Mouse (Mus musculus) liver, embryonic 14.5 days (tissue): Measurements from ENCODE around the gene Pklr. TPM values are rescaled to one million over a fixed set of nuclear protein-coding genes. Genes with fewer than 3 reads are reported as not detected.

ENCODE experiments used
- ATAC-seq: fragments of 200-750 bp; cut with Nextera tagmentation; 2 replicates; pipeline ENCODE4 v1.8.0; 2017; ENCODE audit warnings: moderate number of reproducible peaks, mild to moderate bottlenecking, moderate library complexity; ENCODE audit not compliant: insufficient read depth
- DNase-seq, 3 experiments: peaks; one replicate each; pipeline ENCODE4 v3.0.0-alpha.2; 2012 to 2013; ENCODE audit warnings: low read depth in 3 of 3, low spot score in 3 of 3
- H3K27ac ChIP-seq: fragments of 300-500 bp; sonication (generic); 2 replicates; pipeline ENCODE4 v1.5.1; 2014; ENCODE audit warnings: moderate library complexity, mild to moderate bottlenecking, control low read depth, inconsistent platforms
- H3K27me3 ChIP-seq: fragments of 300-500 bp; sonication (generic); 2 replicates; pipeline ENCODE4 v1.6.1; 2014; ENCODE audit warnings: mild to moderate bottlenecking, low read length, moderate library complexity; ENCODE audit not compliant: control insufficient read depth, insufficient read depth
- H3K36me3 ChIP-seq: fragments of 300-500 bp; sonication (generic); replicated peaks from 2 replicates; pipeline ENCODE4 v1.6.1; 2014; ENCODE audit warnings: low read depth; ENCODE audit not compliant: control insufficient read depth, insufficient read depth
- H3K4me1 ChIP-seq, 2 experiments: fragments of 200-500 bp in 1 of 2; fragments of 300-500 bp in 1 of 2; sonication (generic) in 1 of 2; replicated peaks; 2 replicates each; pipeline ENCODE4 v1.6.1; 2012 to 2014; ENCODE audit warnings: antibody characterized with exemption in 1 of 2, inconsistent platforms in 1 of 2, low read length in 1 of 2; ENCODE audit not compliant: control insufficient read depth in 2 of 2, insufficient read depth in 2 of 2
- H3K4me2 ChIP-seq: fragments of 300-500 bp; sonication (generic); 2 replicates; pipeline ENCODE4 v1.6.1; 2014; ENCODE audit warnings: low read depth, mild to moderate bottlenecking, control low read depth, moderate library complexity
- H3K4me3 ChIP-seq, 2 experiments: fragments of 200-500 bp in 1 of 2; fragments of 300-500 bp in 1 of 2; sonication (generic) in 1 of 2; 2 replicates each; pipeline ENCODE4 v1.5.1; 2012 to 2014; ENCODE audit warnings: low read depth in 2 of 2, low read length in 2 of 2, mild to moderate bottlenecking in 2 of 2, control low read depth in 1 of 2, inconsistent platforms in 1 of 2, moderate library complexity in 1 of 2; ENCODE audit not compliant: insufficient read depth in 1 of 2
- H3K9ac ChIP-seq: fragments of 300-500 bp; sonication (generic); replicated peaks from 2 replicates; pipeline ENCODE4 v1.6.1; 2014; ENCODE audit warnings: mild to moderate bottlenecking, control low read depth, moderate library complexity
- H3K9me3 ChIP-seq: fragments of 300-500 bp; sonication (generic); 2 replicates; pipeline ENCODE4 v1.6.1; 2016; ENCODE audit warnings: low read length, mixed read lengths; ENCODE audit not compliant: control insufficient read depth
- CTCF ChIP-seq: IDR thresholded peaks from 2 replicates; pipeline ENCODE4 v1.5.1; 2016; ENCODE audit warnings: antibody characterized with exemption, low read depth, control low read depth
- EP300 ChIP-seq: IDR thresholded peaks from 2 replicates; pipeline ENCODE4 v1.6.1; 2016; ENCODE audit warnings: antibody characterized with exemption, low read depth
- WGBS: fragments of 180-500 bp; shearing (Covaris S2); extraction: QIAGEN DNeasy Blood & Tissue Kit; methylation state at CpG from one replicate; pipeline ENCODE4 v1.1.7; 2014; ENCODE audit not compliant: insufficient replicate concordance; 5-methylcytosine and 5-hydroxymethylcytosine counted together
- polyA plus RNA-seq, 2 experiments: library from polyadenylated mRNA; depleted of rRNA in 1 of 2; stranded (reverse) in 1 of 2; unstranded in 1 of 2; fragments of >200 nt; fragmentation: Nextera tagmentation in 1 of 2; extraction: Ambion mirVana in 1 of 2; gene quantifications; 2 replicates each; pipeline versions ENCODE4 v1.2.1 to v1.2.3; 2012 to 2014

Pklr gene
- polyA plus RNA-seq, 2 experiments: 79.8 to 143 TPM

GRCm38 (mm10) chr3:89129908-89130307 lies 6.0 kb upstream of the Pklr start:
- Histone ChIP-seq H3K27ac (no peak overlapping the region), H3K9me3 (no peaks in the 10 kb centered on the region), H3K4me1 (peaks cover 42 to 49% of the 10 kb centered on the region in 2 experiments), H3K4me2 (no peak overlapping the region), H3K36me3 (no peaks in the 10 kb centered on the region), H3K9ac (no peak overlapping the region), H3K4me3 (no peak overlapping the region), H3K27me3 (no peaks in the 10 kb centered on the region)
- DNase-seq (no peak), ATAC-seq (no peak)
- 73% methylated on average over 3 of the region's 3 CpGs for WGBS
- TF ChIP-seq EP300 (no peak), CTCF (no peak)

GRCm38 (mm10) chr3:89131816-89132215 lies 4.1 kb upstream of the Pklr start:
- WGBS: 24% methylated on average over 4 of the region's 4 CpGs
- no peaks in the 10 kb centered on the region for H3K36me3 ChIP-seq
- no peak for DNase-seq
- no peaks in the 10 kb centered on the region for H3K9me3 ChIP-seq
- H3K27me3 ChIP-seq: no peaks in the 10 kb centered on the region
- no peak for ATAC-seq
- TF ChIP-seq EP300 (no peak), CTCF (no peak)
- peak overlapping the region; percentile 87 for H3K27ac ChIP-seq
- H3K4me1 ChIP-seq: peaks cover 47 to 60% of the 10 kb centered on the region in 2 experiments
- H3K4me2 ChIP-seq: peak overlapping the region; percentile 68
- H3K9ac ChIP-seq: peak overlapping the region; percentile 64
- peak overlapping the region; percentile 43 to 48 for H3K4me3 ChIP-seq

- peak; percentile 93 for TF ChIP-seq CTCF
- peak; percentile 92 for TF ChIP-seq EP300
- H3K9me3 ChIP-seq: no peaks in the 10 kb centered on the region
- H3K27me3 ChIP-seq: no peaks in the 10 kb centered on the region
- peaks cover 47 to 58% of the 10 kb centered on the region in 2 experiments for H3K4me1 ChIP-seq
- peaks cover 3% of the 10 kb centered on the region for H3K36me3 ChIP-seq
- peak overlapping the region; percentile 64 for H3K9ac ChIP-seq
- H3K4me2 ChIP-seq: peak overlapping the region; percentile 68
- peak; percentile 89 for ATAC-seq
- peak overlapping the region; percentile 87 for H3K27ac ChIP-seq
- WGBS: 4% methylated on average over 30 of the region's 30 CpGs
- peak; percentile 89 to 93 (median 89) for DNase-seq
- H3K4me3 ChIP-seq: peak overlapping the region; percentile 48 to 57
Measured at GRCm38 (mm10) chr3:89132285-89133062, 3.5 kb upstream of the Pklr start.

GRCm38 (mm10) chr3:89133063-89133450 lies 2.9 kb upstream of the Pklr start:
- ATAC-seq (no peak), DNase-seq (no peak)
- Histone ChIP-seq H3K27ac (peak overlapping the region; percentile 87), H3K9ac (peak overlapping the region; percentile 64), H3K9me3 (no peaks in the 10 kb centered on the region), H3K4me3 (peak overlapping the region; percentile 48 to 57; a peak in 3 of 4 replicates), H3K4me2 (peak overlapping the region; percentile 68), H3K36me3 (peaks cover 9% of the 10 kb centered on the region), H3K4me1 (peaks cover 47 to 54% of the 10 kb centered on the region in 2 experiments), H3K27me3 (no peaks in the 10 kb centered on the region)
- TF ChIP-seq CTCF: no peak
- WGBS: 26% methylated on average over 7 of the region's 7 CpGs

GRCm38 (mm10) chr3:89133752-89134151 lies 2.2 kb upstream of the Pklr start:
- ATAC-seq (peak; percentile 4; the same call in 1 of the 2 replicates), DNase-seq (no peak)
- Histone ChIP-seq H3K27ac (peak overlapping the region; percentile 87), H3K4me1 (peaks cover 43 to 52% of the 10 kb centered on the region in 2 experiments), H3K9ac (peak overlapping the region; percentile 64), H3K4me2 (peak overlapping the region; percentile 68), H3K9me3 (no peaks in the 10 kb centered on the region), H3K36me3 (peaks cover 14% of the 10 kb centered on the region), H3K27me3 (no peaks in the 10 kb centered on the region), H3K4me3 (peak overlapping the region; percentile 3 to 14; a peak in 1 of 4 replicates)
- 23% methylated on average over 1 of the region's 1 CpGs for WGBS
- TF ChIP-seq EP300: peak; percentile 47
- no peak for TF ChIP-seq CTCF
